Mouse (Mus musculus): ENCODE results near the gene Mpv17. TPM values are rescaled to one million over a fixed set of nuclear protein-coding genes. Genes with fewer than 3 reads are reported as not detected.

Gene Mpv17
- polyA plus RNA-seq, 2 experiments = 49.4 to 78.5 TPM

DNA sequence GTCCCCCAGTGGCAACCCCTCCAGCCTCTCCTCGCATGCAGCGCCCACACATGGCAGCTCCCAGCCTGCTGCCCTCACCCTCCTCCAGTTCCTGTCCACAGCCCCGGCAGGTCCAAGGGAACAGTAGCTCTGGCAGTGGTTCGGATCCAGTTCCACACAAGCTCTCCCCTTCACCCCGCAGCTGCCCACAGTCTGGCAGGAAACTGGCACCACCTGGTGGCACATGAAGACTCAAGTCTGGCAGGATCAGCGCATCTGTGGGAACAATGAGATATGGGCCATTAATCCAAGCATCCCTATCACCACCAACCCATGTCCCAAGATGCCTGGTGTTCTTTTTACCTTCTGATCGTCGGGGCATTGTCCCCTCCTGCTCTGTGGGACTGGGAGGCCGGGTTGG lies 45.8 kb upstream of the Mpv17 start:
- WGBS = 89% methylated on average over 7 of the region's 9 CpGs
- ATAC-seq (ENCODE audit: low FRiP score, low read depth) = no peak
- Histone ChIP-seq H3K4me2 (replicated peaks; ENCODE audit: low read depth, low read length, severe bottlenecking) (no peak overlapping the region), H3K27ac (replicated peaks; ENCODE audit: low read depth, low read length) (no peak overlapping the region), H3K4me1 (ENCODE audit: control insufficient read depth, insufficient read depth, low read length) (peaks cover 9% of the 10 kb centered on the region), H3K4me3 (replicated peaks; ENCODE audit: low read length) (no peak overlapping the region), H3K9me3 (ENCODE audit: control insufficient read depth, low read length) (peaks cover 4% of the 10 kb centered on the region), H3K27me3 (ENCODE audit: control insufficient read depth, insufficient read depth, low read length) (no peaks in the 10 kb centered on the region), H3K36me3 (ENCODE audit: control insufficient read depth, insufficient read depth, low read length) (peaks cover 83% of the 10 kb centered on the region), H3K9ac (ENCODE audit: low read depth, low read length, severe bottlenecking) (no peak overlapping the region)
- no peak for TF ChIP-seq POLR2A (IDR thresholded peaks at IDR 0.05; ENCODE audit: borderline replicate concordance, extremely low read depth, insufficient read depth, insufficient read length)
- no peak for DNase-seq (ENCODE audit: low spot score)

DNA sequence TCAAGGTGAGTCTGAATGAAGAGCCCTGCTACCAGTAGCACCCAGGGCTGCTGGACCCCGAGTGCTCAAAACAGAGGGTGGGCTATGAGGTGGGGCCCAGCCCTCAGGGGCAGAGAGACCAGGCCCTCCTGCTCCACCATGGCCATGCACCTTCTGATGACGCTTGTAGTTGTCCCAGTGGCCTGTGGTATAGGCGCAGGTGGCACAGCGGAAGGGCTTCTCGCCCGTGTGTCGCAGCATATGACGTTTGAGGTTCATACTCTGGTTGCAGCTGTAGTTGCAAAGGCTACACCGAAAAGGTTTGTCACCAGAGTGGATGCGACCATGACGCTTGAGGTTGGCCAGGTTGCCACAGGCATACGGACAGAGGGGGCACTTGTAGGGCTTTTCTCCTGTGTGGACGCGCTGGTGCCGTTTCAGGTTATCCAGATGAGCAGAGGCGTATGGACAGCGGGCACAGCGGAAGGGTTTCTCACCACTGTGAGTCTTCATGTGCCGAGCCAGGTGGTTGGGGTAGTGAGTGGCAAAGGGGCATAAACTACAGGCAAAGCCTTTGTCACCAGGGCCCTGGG lies 45.4 kb upstream of the Mpv17 start:
- Histone ChIP-seq H3K4me3 (replicated peaks; ENCODE audit: low read length) (no peak overlapping the region), H3K4me2 (replicated peaks; ENCODE audit: low read depth, low read length, severe bottlenecking) (no peak overlapping the region), H3K36me3 (ENCODE audit: control insufficient read depth, insufficient read depth, low read length) (peaks cover 83% of the 10 kb centered on the region), H3K4me1 (ENCODE audit: control insufficient read depth, insufficient read depth, low read length) (peaks cover 10% of the 10 kb centered on the region), H3K9me3 (ENCODE audit: control insufficient read depth, low read length) (peaks cover 4% of the 10 kb centered on the region), H3K27ac (replicated peaks; ENCODE audit: low read depth, low read length) (no peak overlapping the region), H3K9ac (ENCODE audit: low read depth, low read length, severe bottlenecking) (no peak overlapping the region), H3K27me3 (ENCODE audit: control insufficient read depth, insufficient read depth, low read length) (no peaks in the 10 kb centered on the region)
- ATAC-seq (ENCODE audit: low FRiP score, low read depth) (no peak), DNase-seq (ENCODE audit: low spot score) (no peak)
- no peak for TF ChIP-seq POLR2A (IDR thresholded peaks at IDR 0.05; ENCODE audit: borderline replicate concordance, extremely low read depth, insufficient read depth, insufficient read length)
- 92% methylated on average over 19 of the region's 19 CpGs for WGBS

DNA sequence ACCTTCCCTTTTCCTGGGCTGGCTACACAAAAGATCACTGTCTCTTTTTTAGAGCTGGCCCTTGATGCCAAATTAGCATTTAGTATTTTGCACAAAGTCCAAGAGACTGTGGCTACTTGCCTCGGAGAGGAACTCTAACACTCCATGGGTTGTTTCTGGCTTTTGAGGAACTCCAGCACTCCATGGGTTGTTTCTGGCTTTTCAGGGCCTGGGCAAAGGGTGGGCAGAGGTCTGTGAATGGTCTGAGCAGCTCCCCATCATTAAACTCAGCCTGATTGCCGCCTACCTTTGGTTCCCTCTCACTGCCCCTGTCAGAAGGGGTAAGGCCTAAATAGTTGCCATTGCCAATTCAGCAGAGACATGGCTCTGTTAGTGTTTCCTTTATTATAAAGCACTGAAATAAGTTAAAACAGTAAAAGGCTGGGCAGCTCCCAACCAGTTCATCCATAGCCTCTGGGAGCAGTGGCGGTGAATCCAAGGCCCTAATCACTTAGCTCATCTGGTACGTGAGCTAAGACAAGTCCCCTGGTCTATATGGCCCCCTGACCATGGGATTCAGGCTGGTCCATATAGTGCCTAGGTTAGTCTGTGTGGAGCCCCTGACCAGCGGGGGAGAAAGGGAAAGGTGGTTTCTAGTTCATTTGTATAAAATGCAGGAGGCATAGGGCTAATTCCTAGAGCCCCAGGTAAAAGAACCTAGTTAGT lies 44.7 kb upstream of the Mpv17 start:
- Histone ChIP-seq H3K4me3 (replicated peaks; ENCODE audit: low read length) (no peak overlapping the region), H3K27ac (replicated peaks; ENCODE audit: low read depth, low read length) (no peak overlapping the region), H3K9me3 (ENCODE audit: control insufficient read depth, low read length) (peaks cover 4% of the 10 kb centered on the region), H3K9ac (ENCODE audit: low read depth, low read length, severe bottlenecking) (no peak overlapping the region), H3K27me3 (ENCODE audit: control insufficient read depth, insufficient read depth, low read length) (no peaks in the 10 kb centered on the region), H3K4me2 (replicated peaks; ENCODE audit: low read depth, low read length, severe bottlenecking) (no peak overlapping the region), H3K4me1 (ENCODE audit: control insufficient read depth, insufficient read depth, low read length) (peaks cover 16% of the 10 kb centered on the region), H3K36me3 (ENCODE audit: control insufficient read depth, insufficient read depth, low read length) (peaks cover 81% of the 10 kb centered on the region)
- DNase-seq (ENCODE audit: low spot score) (no peak), ATAC-seq (ENCODE audit: low FRiP score, low read depth) (no peak)
- WGBS = 84% methylated on average over 5 of the region's 5 CpGs
- TF ChIP-seq POLR2A (IDR thresholded peaks at IDR 0.05; ENCODE audit: borderline replicate concordance, extremely low read depth, insufficient read depth, insufficient read length) = no peak

- ATAC-seq (ENCODE audit: low FRiP score, low read depth) = no peak
These were observed 44.1 kb upstream of the Mpv17 start for GRCm38 (mm10) chr5:31198170-31198569.

GRCm38 (mm10) chr5:31197072-31197471 lies 43.0 kb upstream of the Mpv17 start:
- Histone ChIP-seq H3K27ac (replicated peaks; ENCODE audit: low read depth, low read length) (no peak overlapping the region), H3K4me3 (replicated peaks; ENCODE audit: low read length) (no peak overlapping the region), H3K27me3 (ENCODE audit: control insufficient read depth, insufficient read depth, low read length) (no peaks in the 10 kb centered on the region), H3K4me1 (ENCODE audit: control insufficient read depth, insufficient read depth, low read length) (peaks cover 14% of the 10 kb centered on the region), H3K9me3 (ENCODE audit: control insufficient read depth, low read length) (peaks cover 4% of the 10 kb centered on the region), H3K9ac (ENCODE audit: low read depth, low read length, severe bottlenecking) (no peak overlapping the region), H3K4me2 (replicated peaks; ENCODE audit: low read depth, low read length, severe bottlenecking) (no peak overlapping the region), H3K36me3 (ENCODE audit: control insufficient read depth, insufficient read depth, low read length) (peaks cover 67% of the 10 kb centered on the region)
- TF ChIP-seq POLR2A (IDR thresholded peaks at IDR 0.05; ENCODE audit: borderline replicate concordance, extremely low read depth, insufficient read depth, insufficient read length) = no peak
- WGBS = 94% methylated on average over 12 of the region's 12 CpGs
- no peak for ATAC-seq (ENCODE audit: low FRiP score, low read depth)
- DNase-seq (ENCODE audit: low spot score) = no peak

More at GRCm38 (mm10) chr5:31198170-31198569, 44.1 kb upstream of the Mpv17 start:
- Histone ChIP-seq H3K27me3 (ENCODE audit: control insufficient read depth, insufficient read depth, low read length) (no peaks in the 10 kb centered on the region), H3K4me1 (ENCODE audit: control insufficient read depth, insufficient read depth, low read length) (peaks cover 16% of the 10 kb centered on the region), H3K27ac (replicated peaks; ENCODE audit: low read depth, low read length) (no peak overlapping the region), H3K36me3 (ENCODE audit: control insufficient read depth, insufficient read depth, low read length) (peaks cover 75% of the 10 kb centered on the region), H3K9me3 (ENCODE audit: control insufficient read depth, low read length) (peaks cover 4% of the 10 kb centered on the region), H3K9ac (ENCODE audit: low read depth, low read length, severe bottlenecking) (no peak overlapping the region), H3K4me2 (replicated peaks; ENCODE audit: low read depth, low read length, severe bottlenecking) (no peak overlapping the region), H3K4me3 (replicated peaks; ENCODE audit: low read length) (no peak overlapping the region)
- 94% methylated on average over 9 of the region's 9 CpGs for WGBS
- TF ChIP-seq POLR2A (IDR thresholded peaks at IDR 0.05; ENCODE audit: borderline replicate concordance, extremely low read depth, insufficient read depth, insufficient read length) = no peak
- no peak for DNase-seq (ENCODE audit: low spot score)
